ENCODE assay signal across 8 mouse cellular contexts in the genomic region with DNA sequence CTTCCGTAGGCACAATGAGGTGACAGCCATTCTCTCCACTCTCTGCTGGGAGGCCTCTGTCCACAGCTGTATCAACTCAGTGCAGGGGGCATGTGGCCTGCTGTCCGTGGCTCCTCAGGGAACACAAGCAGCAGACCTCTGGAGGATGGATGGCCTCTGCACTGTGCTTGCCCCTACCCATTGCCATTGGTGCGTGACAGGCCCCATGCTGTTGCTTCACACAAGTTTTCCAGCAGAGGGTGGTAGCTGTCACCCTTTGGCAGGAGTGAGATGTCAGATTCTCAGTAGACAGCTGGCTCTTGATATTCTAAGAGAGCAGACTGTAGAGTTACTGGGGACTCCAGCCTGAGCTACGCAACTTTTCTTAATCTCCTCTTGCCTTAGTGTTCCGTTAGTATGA.
A peak's percentile ranks its signal among the peaks of the same experiment; 100 is the strongest.
DNase-seq lines count a peak whose midpoint lies in the region; ATAC-seq and TF ChIP-seq lines count a peak whose summit lies in the region.
"Had no signal": no experiment of that assay in that cellular context is flagged by ENCODE, and none has a peak within 500 bp of the region (broad histone marks: within the 10 kb centered on the region; RNA-seq: fewer than 3 reads in every experiment).

No protein-coding gene starts in this region.

- peak; percentile 17 for TF ChIP-seq CTCF in ES-Bruce4 (IDR thresholded peaks at IDR 0.05; ENCODE audit: low read depth, low read length)

- no peak for DNase-seq in kidney, adult 11 months
- peak; percentile 54 for DNase-seq in adipocyte (ENCODE audit: low spot score)
- DNase-seq in lung, postnatal 10 days = peak; percentile 43
- DNase-seq in urinary bladder, postnatal 25 days (ENCODE audit: low spot score) = no peak
- no peak for DNase-seq in testis, postnatal 14 days (ENCODE audit: low spot score)

- no peaks in the 10 kb centered on the region for H3K27me3 ChIP-seq in kidney, embryonic 16.5 days (ENCODE audit: insufficient read depth, low read length)
- no peaks in the 10 kb centered on the region for H3K27me3 ChIP-seq in ES-Bruce4 (ENCODE audit: control insufficient read depth, insufficient read depth, low read length, poor library complexity, severe bottlenecking)

- H3K4me2 ChIP-seq in kidney, embryonic 16.5 days (replicated peaks; ENCODE audit: low read depth, low read length) = no peak overlapping the region
- H3K4me2 ChIP-seq: heart, embryonic 13.5 days had no signal

- TF ChIP-seq POLR2A in ES-Bruce4 (IDR thresholded peaks at IDR 0.05; ENCODE audit: insufficient read depth, low read length) = no peak

- no peaks in the 10 kb centered on the region for H3K4me1 ChIP-seq in kidney, embryonic 16.5 days (ENCODE audit: insufficient read depth, low read length)
- H3K4me1 ChIP-seq in ES-Bruce4 (ENCODE audit: control insufficient read depth, insufficient read depth, low read length) = no peaks in the 10 kb centered on the region

- H3K27ac ChIP-seq in kidney, embryonic 16.5 days (ENCODE audit: low read length) = no peak overlapping the region
- no peak overlapping the region for H3K27ac ChIP-seq in ES-Bruce4 (ENCODE audit: insufficient read depth, low read length)
- H3K27ac ChIP-seq: heart, embryonic 13.5 days had no signal

- no peak overlapping the region for H3K9ac ChIP-seq in kidney, embryonic 16.5 days (replicated peaks; ENCODE audit: low read length)
- no peak overlapping the region for H3K9ac ChIP-seq in ES-Bruce4 (ENCODE audit: low read depth, poor library complexity, severe bottlenecking)
- H3K9ac ChIP-seq: heart, embryonic 13.5 days had no signal

- no peak overlapping the region for H3K4me3 ChIP-seq in kidney, embryonic 16.5 days (ENCODE audit: low read length)
- no peak overlapping the region for H3K4me3 ChIP-seq in ES-Bruce4 (ENCODE audit: low read depth, low read length)
- H3K4me3 ChIP-seq: heart, embryonic 13.5 days had no signal

- H3K36me3 ChIP-seq in kidney, embryonic 16.5 days (ENCODE audit: insufficient read depth, low read length) = no peaks in the 10 kb centered on the region
- H3K36me3 ChIP-seq in ES-Bruce4 (ENCODE audit: control insufficient read depth, insufficient read depth, low read length, poor library complexity, severe bottlenecking) = no peaks in the 10 kb centered on the region
- H3K36me3 ChIP-seq: heart, embryonic 13.5 days had no signal

- no peaks in the 10 kb centered on the region for H3K9me3 ChIP-seq in kidney, embryonic 16.5 days (ENCODE audit: low read length)
- no peaks in the 10 kb centered on the region for H3K9me3 ChIP-seq in ES-Bruce4 (replicated peaks; ENCODE audit: control insufficient read depth, insufficient read depth, low read length, poor library complexity, severe bottlenecking)
- H3K9me3 ChIP-seq: heart, embryonic 13.5 days had no signal

- ATAC-seq in kidney, embryonic 16.5 days (ENCODE audit: low FRiP score, low TSS enrichment) = peak; percentile 89

- WGBS in kidney, embryonic 16.5 days = 49% methylated on average over 5 of the region's 5 CpGs

- TF ChIP-seq EP300 in ES-Bruce4 (IDR thresholded peaks at IDR 0.05; ENCODE audit: insufficient read depth, low read depth, low read length) = no peak

Comparison
In these comparisons a context has a peak if more than half of its experiments do, and no peak if none do; other contexts are left out.
1. DNase-seq: peak in adipocyte (single experiment) and lung, postnatal 10 days (single experiment); none in kidney, adult 11 months (single experiment), urinary bladder, postnatal 25 days (single experiment) and testis, postnatal 14 days (single experiment).